Mouse (Mus musculus) embryonic facial prominence, embryonic 12.5 days (tissue): ENCODE data around the gene Nkd1. TPM values are rescaled to one million over a fixed set of nuclear protein-coding genes. Genes with fewer than 3 reads are reported as not detected.

Experiments used
- ATAC-seq: fragments of 200-750 bp; cut with Nextera tagmentation; 2 replicates; pipeline ENCODE4 v1.8.0; 2017; ENCODE audit not compliant: insufficient number of reproducible peaks, insufficient read depth, low FRiP score, low TSS enrichment
- H3K27ac ChIP-seq: fragments of 300-500 bp; sonication (generic); 2 replicates; pipeline ENCODE4 v1.5.1; 2016; ENCODE audit warnings: mild to moderate bottlenecking
- H3K27me3 ChIP-seq: fragments of 300-500 bp; sonication (generic); 2 replicates; pipeline ENCODE4 v1.6.1; 2016; ENCODE audit warnings: mild to moderate bottlenecking, moderate library complexity
- H3K36me3 ChIP-seq: fragments of 300-500 bp; sonication (generic); 2 replicates; pipeline ENCODE4 v1.6.1; 2016; ENCODE audit warnings: mild to moderate bottlenecking
- H3K4me1 ChIP-seq: fragments of 300-500 bp; sonication (generic); 2 replicates; pipeline ENCODE4 v1.6.1; 2016
- H3K4me2 ChIP-seq: fragments of 300-500 bp; sonication (generic); replicated peaks from 2 replicates; pipeline ENCODE4 v1.6.1; 2016; ENCODE audit warnings: mild to moderate bottlenecking, moderate library complexity
- H3K4me3 ChIP-seq: fragments of 300-500 bp; sonication (generic); 2 replicates; pipeline ENCODE4 v1.5.1; 2016; ENCODE audit warnings: mild to moderate bottlenecking
- H3K9ac ChIP-seq: fragments of 300-500 bp; sonication (generic); 2 replicates; pipeline ENCODE4 v1.6.1; 2016; ENCODE audit warnings: mild to moderate bottlenecking, moderate library complexity
- H3K9me3 ChIP-seq: fragments of 300-500 bp; sonication (generic); 2 replicates; pipeline ENCODE4 v1.6.1; 2016; ENCODE audit warnings: mild to moderate bottlenecking, moderate library complexity
- WGBS: fragments of 180-500 bp; shearing (Covaris S2); methylation state at CpG from one replicate; pipeline ENCODE4 v1.1.7; 2016; 5-methylcytosine and 5-hydroxymethylcytosine counted together
- polyA plus RNA-seq: library from polyadenylated mRNA; unstranded; fragments of >200 nt; fragmentation: Nextera tagmentation; extraction: Ambion mirVana; gene quantifications from 2 replicates; pipeline ENCODE4 v1.2.1, GENCODE M21; 2016

Nkd1 gene
- polyA plus RNA-seq, 1 experiment from 2014 or later = 89.0 TPM

DNA sequence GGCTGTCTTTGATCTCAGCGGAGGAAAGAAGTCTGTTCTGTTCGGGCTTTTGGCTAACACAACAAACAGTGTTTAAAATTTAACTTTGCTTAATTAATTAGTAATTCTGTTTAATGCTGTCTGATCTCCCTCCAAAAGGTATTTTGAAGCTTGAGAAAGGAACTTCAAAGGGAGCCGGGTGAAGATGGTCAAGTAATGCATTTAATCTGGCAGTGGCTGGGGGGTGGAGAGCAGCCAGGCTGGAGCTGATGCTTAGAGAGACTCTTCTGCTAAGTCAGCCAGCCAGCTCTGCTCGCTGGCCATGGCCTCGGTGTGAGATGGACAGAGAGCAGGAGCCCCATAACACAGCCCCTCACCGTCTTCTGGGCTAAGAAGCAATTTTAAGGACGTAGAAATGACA, 58.1 kb downstream of the Nkd1 start:
- no peak overlapping the region for H3K4me3 ChIP-seq
- H3K9ac ChIP-seq = no peak overlapping the region
- H3K4me2 ChIP-seq = no peak overlapping the region
- H3K36me3 ChIP-seq = peaks cover 30% of the 10 kb centered on the region
- H3K9me3 ChIP-seq = no peaks in the 10 kb centered on the region
- H3K27ac ChIP-seq = no peak overlapping the region
- WGBS = 51% methylated on average over 7 of the region's 7 CpGs
- no peak for ATAC-seq
- no peaks in the 10 kb centered on the region for H3K27me3 ChIP-seq
- H3K4me1 ChIP-seq = 0 out of 2 replicates have a peak, but pooled peaks cover 13% of the 10 kb centered on the region

DNA sequence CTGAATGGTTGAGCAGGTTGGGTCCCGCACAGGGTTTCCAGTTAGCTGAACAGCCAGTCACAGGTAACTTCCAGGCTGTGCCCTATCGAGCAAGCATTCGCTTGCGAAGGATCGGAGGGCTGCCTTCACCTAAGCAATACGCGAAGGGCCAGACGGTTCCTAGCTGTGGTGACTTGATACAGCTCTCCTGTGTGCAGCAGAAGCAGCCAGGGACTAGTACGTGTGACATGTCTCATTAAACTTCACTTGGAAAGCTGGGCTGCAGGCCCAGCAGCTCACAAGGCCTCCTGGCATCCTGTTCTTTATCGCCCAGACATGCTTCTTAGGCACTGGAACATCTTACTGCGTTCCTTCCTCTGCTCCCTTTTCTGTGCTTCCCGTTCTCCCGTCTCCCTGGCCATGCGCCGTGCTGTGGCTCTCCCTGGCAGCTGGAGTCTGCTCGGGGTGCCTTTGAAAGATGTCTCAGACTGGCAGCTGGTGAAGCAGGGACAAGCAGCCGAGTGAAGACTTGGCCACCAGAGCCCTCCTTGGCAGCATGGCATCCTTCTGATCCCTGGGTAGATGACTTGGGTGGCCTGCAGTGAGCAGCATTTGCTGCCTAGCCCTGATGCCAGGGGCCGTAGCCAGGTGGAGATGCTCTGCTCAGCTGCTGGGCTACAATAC, 58.6 kb downstream of the Nkd1 start:
- H3K27ac ChIP-seq = no peak overlapping the region
- 80% methylated on average over 18 of the region's 18 CpGs for WGBS
- no peaks in the 10 kb centered on the region for H3K9me3 ChIP-seq
- H3K4me3 ChIP-seq = no peak overlapping the region
- H3K27me3 ChIP-seq = no peaks in the 10 kb centered on the region
- peaks cover 27% of the 10 kb centered on the region for H3K36me3 ChIP-seq
- no peak for ATAC-seq
- no peak overlapping the region for H3K9ac ChIP-seq
- 0 out of 2 replicates have a peak, but pooled peaks cover 11% of the 10 kb centered on the region for H3K4me1 ChIP-seq
- no peak overlapping the region for H3K4me2 ChIP-seq

DNA sequence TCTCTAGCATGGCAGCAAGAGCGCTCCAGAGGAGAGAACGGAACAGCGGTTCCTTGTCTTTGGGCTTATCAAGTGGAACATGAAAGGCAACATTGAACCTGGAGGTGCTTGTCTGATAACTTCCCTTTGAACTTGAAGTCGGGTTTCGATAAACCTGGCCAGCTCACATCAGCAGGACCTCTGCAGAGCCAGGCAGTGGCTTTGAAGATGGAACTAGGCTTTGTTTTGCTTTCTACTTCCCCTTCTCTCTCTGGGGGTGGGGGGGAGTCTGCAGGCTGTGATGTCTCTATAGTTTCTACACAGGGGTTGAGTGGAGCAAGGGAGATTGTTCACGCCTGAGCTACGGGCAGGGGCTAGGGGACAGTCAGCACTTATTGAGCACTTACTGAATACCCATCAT, 59.6 kb downstream of the Nkd1 start:
- H3K4me1 ChIP-seq = 0 out of 2 replicates have a peak, but pooled peaks cover 11% of the 10 kb centered on the region
- H3K36me3 ChIP-seq = peaks cover 28% of the 10 kb centered on the region
- no peak for ATAC-seq
- 81% methylated on average over 7 of the region's 7 CpGs for WGBS
- no peak overlapping the region for H3K4me3 ChIP-seq
- no peak overlapping the region for H3K4me2 ChIP-seq
- no peak overlapping the region for H3K27ac ChIP-seq
- H3K27me3 ChIP-seq = no peaks in the 10 kb centered on the region
- no peak overlapping the region for H3K9ac ChIP-seq
- H3K9me3 ChIP-seq = no peaks in the 10 kb centered on the region

DNA sequence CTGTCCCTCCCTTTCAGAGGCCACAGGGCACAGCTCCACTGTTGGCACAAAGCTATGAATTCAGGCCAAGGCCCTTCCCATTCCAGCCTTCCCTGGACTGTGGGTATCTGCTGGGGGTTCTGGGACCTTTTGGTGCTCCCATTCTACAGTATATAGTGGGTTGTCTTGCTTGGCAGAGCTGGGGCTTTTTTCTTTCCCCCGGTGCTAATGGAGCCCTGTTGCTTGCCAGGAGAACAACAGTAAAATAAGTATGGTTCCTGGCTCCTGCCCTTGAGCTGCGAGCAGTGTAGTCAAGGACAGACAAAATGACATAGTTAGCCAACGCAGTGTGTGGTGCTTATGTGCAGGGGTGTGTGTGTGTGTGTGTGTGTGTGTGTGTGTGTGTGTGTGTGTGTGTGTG, 62.7 kb downstream of the Nkd1 start:
- Histone ChIP-seq H3K4me1 (0 out of 2 replicates have a peak, but pooled peaks cover 11% of the 10 kb centered on the region), H3K9me3 (no peaks in the 10 kb centered on the region), H3K4me2 (no peak overlapping the region), H3K27me3 (no peaks in the 10 kb centered on the region), H3K4me3 (no peak overlapping the region), H3K27ac (no peak overlapping the region), H3K9ac (no peak overlapping the region), H3K36me3 (peaks cover 40% of the 10 kb centered on the region)
- no peak for ATAC-seq
- 88% methylated on average over 3 of the region's 3 CpGs for WGBS

DNA sequence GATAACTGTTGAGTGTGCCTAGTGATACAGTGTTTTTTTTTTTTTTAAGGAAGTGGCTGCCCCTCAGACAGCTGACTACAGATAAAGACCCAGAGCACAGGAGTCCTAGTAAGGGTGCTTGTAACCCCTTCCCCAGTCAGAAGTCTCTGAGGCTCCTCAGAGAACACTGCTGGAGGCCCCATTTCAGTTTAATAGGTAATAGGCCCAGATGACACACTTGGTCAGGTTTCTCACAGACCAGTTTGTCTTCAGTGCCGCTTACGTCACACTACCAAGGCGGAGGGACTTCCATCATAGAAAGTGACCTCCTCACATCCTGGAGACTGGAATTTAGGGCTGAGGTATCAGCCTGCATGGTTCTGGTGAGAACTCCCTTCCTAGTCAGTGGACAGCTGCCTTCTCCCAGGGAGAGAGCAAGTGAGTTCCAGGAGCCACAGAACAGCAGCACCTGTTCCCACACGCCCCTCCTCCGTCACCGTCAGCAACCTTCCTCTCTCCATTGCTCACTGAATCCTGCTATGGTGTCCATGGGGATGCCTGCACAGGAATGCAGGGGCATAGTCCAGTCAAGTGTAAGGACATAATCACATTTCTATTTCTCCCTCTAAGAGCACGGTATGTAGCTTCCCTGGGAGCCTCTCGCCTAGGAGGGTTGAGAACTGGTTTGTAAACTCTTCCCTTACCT, 67.2 kb downstream of the Nkd1 start:
- ATAC-seq = no peak
- no peaks in the 10 kb centered on the region for H3K4me1 ChIP-seq
- 92% methylated on average over 8 of the region's 8 CpGs for WGBS
- peaks cover 46% of the 10 kb centered on the region for H3K36me3 ChIP-seq
- no peaks in the 10 kb centered on the region for H3K9me3 ChIP-seq
- no peaks in the 10 kb centered on the region for H3K27me3 ChIP-seq
- H3K4me2 ChIP-seq = no peak overlapping the region
- H3K4me3 ChIP-seq = no peak overlapping the region
- no peak overlapping the region for H3K27ac ChIP-seq
- H3K9ac ChIP-seq = no peak overlapping the region

DNA sequence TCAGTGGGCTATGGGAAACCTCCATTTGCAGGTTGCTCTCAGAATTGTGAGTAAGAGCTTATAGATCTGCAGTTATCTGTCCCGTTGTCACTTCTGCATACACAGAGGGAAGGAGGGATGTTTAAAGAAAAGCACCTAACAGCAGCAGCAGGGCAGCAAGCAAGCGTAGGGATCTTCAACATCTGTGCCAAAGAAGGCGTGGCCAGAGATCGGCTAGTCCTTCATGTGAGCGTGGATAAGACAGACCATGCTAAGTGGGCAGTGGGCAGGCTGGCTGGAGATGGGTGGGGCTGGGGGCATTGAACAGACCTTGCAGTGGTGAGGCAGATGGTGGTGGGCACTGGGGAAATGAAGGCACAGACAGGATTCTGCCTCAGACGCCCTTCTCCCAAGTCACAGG, 69.1 kb downstream of the Nkd1 start:
- H3K4me1 ChIP-seq = no peaks in the 10 kb centered on the region
- H3K4me3 ChIP-seq = no peak overlapping the region
- no peak overlapping the region for H3K4me2 ChIP-seq
- no peaks in the 10 kb centered on the region for H3K9me3 ChIP-seq
- 81% methylated on average over 6 of the region's 6 CpGs for WGBS
- no peaks in the 10 kb centered on the region for H3K27me3 ChIP-seq
- no peak overlapping the region for H3K9ac ChIP-seq
- no peak overlapping the region for H3K27ac ChIP-seq
- no peak for ATAC-seq
- H3K36me3 ChIP-seq = peaks cover 42% of the 10 kb centered on the region

DNA sequence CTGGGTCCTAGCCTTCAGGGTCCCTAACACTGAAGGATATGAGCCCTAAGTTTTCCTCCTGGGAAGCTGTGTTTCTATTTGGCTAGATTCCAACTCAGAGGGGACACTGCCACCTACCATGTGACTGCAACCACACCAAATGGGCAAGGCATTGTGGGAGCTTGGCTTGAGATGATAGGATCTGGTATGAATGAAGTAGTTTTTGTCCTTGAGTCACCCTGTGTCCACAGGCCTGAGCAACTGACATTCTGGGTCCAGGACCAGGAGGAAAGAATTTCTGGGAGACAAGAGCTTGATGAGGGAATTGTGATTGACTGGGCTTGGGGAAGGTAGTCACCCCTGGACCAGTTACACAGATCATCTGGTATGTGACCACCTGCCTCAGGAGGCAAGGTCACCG, 72.8 kb downstream of the Nkd1 start:
- Histone ChIP-seq H3K9me3 (no peaks in the 10 kb centered on the region), H3K4me1 (0 out of 2 replicates have a peak, but pooled peaks cover 4% of the 10 kb centered on the region), H3K27ac (no peak overlapping the region), H3K4me2 (no peak overlapping the region), H3K36me3 (peaks cover 27% of the 10 kb centered on the region), H3K9ac (no peak overlapping the region), H3K4me3 (no peak overlapping the region), H3K27me3 (no peaks in the 10 kb centered on the region)
- no peak for ATAC-seq
- 94% methylated on average over 1 of the region's 1 CpGs for WGBS

DNA sequence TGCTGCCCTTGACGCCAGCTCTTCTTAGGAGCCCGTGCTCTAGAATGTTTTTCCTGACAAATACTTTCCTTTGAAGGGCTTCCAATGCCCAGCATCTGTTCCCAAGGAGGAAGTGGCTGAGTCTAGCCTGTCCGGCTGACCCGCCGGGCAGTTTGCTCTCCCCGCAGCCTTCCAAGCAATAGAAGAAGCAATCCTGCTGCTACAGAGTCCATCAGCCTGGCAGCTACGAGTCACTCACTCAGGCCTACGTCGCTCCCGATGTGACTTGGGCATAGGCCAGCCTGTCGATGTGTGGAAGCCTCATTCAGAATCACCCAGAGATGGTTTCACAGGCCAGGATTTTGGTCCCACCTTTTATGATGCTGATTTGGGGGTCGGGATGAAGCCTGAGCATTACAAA, 74.9 kb downstream of the Nkd1 start:
- H3K27ac ChIP-seq = no peak overlapping the region
- H3K4me3 ChIP-seq = no peak overlapping the region
- 84% methylated on average over 12 of the region's 12 CpGs for WGBS
- H3K4me1 ChIP-seq = 0 out of 2 replicates have a peak, but pooled peaks cover 4% of the 10 kb centered on the region
- no peaks in the 10 kb centered on the region for H3K27me3 ChIP-seq
- no peaks in the 10 kb centered on the region for H3K9me3 ChIP-seq
- H3K4me2 ChIP-seq = no peak overlapping the region
- peaks cover 22% of the 10 kb centered on the region for H3K36me3 ChIP-seq
- no peak overlapping the region for H3K9ac ChIP-seq
- no peak for ATAC-seq

DNA sequence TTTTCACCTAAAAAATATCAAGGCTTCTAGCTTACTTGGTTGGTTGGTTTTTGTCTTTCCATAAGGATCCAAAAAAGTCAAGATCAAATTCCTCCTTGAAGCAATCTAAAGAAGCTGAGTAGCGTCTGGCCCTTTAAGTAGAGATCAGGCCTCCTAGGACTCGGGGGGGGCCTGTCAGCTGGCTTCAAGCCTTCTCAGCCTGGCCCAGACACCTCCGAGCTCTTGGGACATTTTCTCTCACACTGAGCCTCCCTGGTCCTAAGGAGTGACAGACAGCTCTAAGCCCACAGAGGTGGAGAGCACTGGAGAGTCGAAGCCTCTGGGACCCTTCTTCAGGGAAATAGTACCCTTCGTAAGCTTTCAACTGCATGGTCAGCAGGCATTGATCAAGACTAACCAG, 77.4 kb downstream of the Nkd1 start:
- H3K9ac ChIP-seq = no peak overlapping the region
- H3K4me2 ChIP-seq = no peak overlapping the region
- no peak overlapping the region for H3K4me3 ChIP-seq
- no peaks in the 10 kb centered on the region for H3K36me3 ChIP-seq
- H3K27ac ChIP-seq = no peak overlapping the region
- no peaks in the 10 kb centered on the region for H3K27me3 ChIP-seq
- peaks cover 10% of the 10 kb centered on the region for H3K4me1 ChIP-seq
- ATAC-seq = no peak
- H3K9me3 ChIP-seq = no peaks in the 10 kb centered on the region
- 56% methylated on average over 5 of the region's 5 CpGs for WGBS

DNA sequence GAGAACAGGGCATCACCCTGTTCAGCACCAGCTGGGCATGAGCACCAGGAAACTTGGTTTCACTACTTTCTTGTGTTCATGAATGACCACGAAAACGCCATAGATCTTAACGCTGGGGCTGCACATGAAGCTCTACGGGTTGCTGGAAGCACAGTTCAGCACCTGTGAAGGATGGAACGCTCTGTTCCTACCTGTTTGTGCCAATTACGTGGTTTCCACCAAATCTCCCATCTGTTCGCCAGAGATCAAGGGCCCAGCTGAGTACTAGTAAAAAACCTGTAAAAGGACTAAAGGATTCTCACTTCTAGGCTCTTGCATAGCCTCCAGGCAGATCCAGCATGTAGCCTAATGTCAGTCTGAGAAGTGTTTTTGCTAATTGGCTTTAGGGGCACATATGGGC, 78.3 kb downstream of the Nkd1 start:
- Histone ChIP-seq H3K36me3 (no peaks in the 10 kb centered on the region), H3K9me3 (no peaks in the 10 kb centered on the region), H3K4me2 (no peak overlapping the region), H3K4me1 (peaks cover 15% of the 10 kb centered on the region), H3K9ac (no peak overlapping the region), H3K4me3 (no peak overlapping the region), H3K27ac (no peak overlapping the region), H3K27me3 (no peaks in the 10 kb centered on the region)
- 86% methylated on average over 7 of the region's 7 CpGs for WGBS
- no peak for ATAC-seq

DNA sequence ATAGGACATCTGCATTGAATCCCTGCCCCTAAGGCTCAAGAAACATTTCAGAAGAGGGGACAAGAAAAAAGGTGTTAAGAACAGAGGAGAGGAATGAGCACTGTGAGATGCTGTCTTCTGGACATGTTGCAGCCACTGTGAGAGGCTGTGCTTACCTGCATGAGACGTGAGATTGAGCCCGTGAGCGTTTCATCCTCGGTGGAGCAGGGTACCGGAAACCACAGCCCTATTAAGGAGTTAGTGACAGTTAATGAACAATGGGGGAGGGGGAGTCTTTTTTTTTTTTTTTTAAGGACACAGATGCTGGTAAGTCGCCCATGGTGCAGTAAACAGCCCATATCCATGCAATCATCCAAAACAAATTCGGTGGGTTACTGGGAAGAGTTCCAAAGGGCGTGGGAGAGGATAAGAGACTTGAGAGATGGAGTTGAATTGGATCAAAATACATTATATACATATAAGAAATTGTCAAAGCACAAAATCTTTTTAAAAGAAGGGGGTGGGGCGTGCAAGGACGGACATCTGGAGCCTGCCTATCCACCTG, 82.4 kb downstream of the Nkd1 start:
- Histone ChIP-seq H3K9me3 (no peaks in the 10 kb centered on the region), H3K4me3 (peak overlapping the region; percentile 28), H3K4me1 (peaks cover 28% of the 10 kb centered on the region), H3K27me3 (no peaks in the 10 kb centered on the region), H3K36me3 (no peaks in the 10 kb centered on the region), H3K9ac (no peak overlapping the region), H3K27ac (peak overlapping the region; percentile 62; the same call in 1 of the 2 replicates), H3K4me2 (peak overlapping the region; percentile 55)
- WGBS = 3% methylated on average over 10 of the region's 10 CpGs
- ATAC-seq = no peak
